Mouse (Mus musculus): ENCODE data around the gene Cdyl. TPM values are rescaled to one million over a fixed set of nuclear protein-coding genes. Genes with fewer than 3 reads are reported as not detected.

Gene Cdyl
- total and polyA plus RNA-seq, 2 experiments from 2014 or later: 2.8 to 8.1 TPM

- Histone ChIP-seq H3K4me1 (ENCODE audit: insufficient read depth, low read length) (no peaks in the 10 kb centered on the region), H3K9me3 (ENCODE audit: low read length) (no peaks in the 10 kb centered on the region), H3K9ac (replicated peaks; ENCODE audit: low read length, poor library complexity, severe bottlenecking) (no peak overlapping the region), H3K4me2 (ENCODE audit: low read depth, low read length, poor library complexity, severe bottlenecking) (no peak overlapping the region), H3K27me3 (ENCODE audit: insufficient read depth, low read length) (no peaks in the 10 kb centered on the region), H3K36me3 (ENCODE audit: insufficient read depth, low read length) (no peaks in the 10 kb centered on the region), H3K27ac (ENCODE audit: low read depth, low read length) (no peak overlapping the region), H3K4me3 (ENCODE audit: low read depth, low read length) (no peak overlapping the region)
- DNase-seq (ENCODE audit: low spot score) (no peak), ATAC-seq (ENCODE audit: low FRiP score) (no peak)
- 85% methylated on average over 7 of the region's 7 CpGs for WGBS
- no peak for TF ChIP-seq CTCF (IDR thresholded peaks at IDR 0.05)
Measured at GRCm38 (mm10) chr13:35677433-35678051, 17.9 kb downstream of the Cdyl start.

- Histone ChIP-seq H3K27me3 (ENCODE audit: insufficient read depth, low read length) (no peaks in the 10 kb centered on the region), H3K4me1 (ENCODE audit: insufficient read depth, low read length) (no peaks in the 10 kb centered on the region), H3K4me2 (ENCODE audit: low read depth, low read length, poor library complexity, severe bottlenecking) (no peak overlapping the region), H3K36me3 (ENCODE audit: insufficient read depth, low read length) (no peaks in the 10 kb centered on the region), H3K9me3 (ENCODE audit: low read length) (no peaks in the 10 kb centered on the region), H3K9ac (replicated peaks; ENCODE audit: low read length, poor library complexity, severe bottlenecking) (no peak overlapping the region), H3K4me3 (ENCODE audit: low read depth, low read length) (no peak overlapping the region), H3K27ac (ENCODE audit: low read depth, low read length) (no peak overlapping the region)
- TF ChIP-seq CTCF (IDR thresholded peaks at IDR 0.05): no peak
- DNase-seq (ENCODE audit: low spot score) (no peak), ATAC-seq (ENCODE audit: low FRiP score) (no peak)
- WGBS: 92% methylated on average over 6 of the region's 6 CpGs
Measured at GRCm38 (mm10) chr13:35678691-35679090, 19.1 kb downstream of the Cdyl start.

- no peaks in the 10 kb centered on the region for H3K27me3 ChIP-seq (ENCODE audit: insufficient read depth, low read length)
- ATAC-seq (ENCODE audit: low FRiP score) (no peak), DNase-seq (ENCODE audit: low spot score) (no peak)
- no peaks in the 10 kb centered on the region for H3K9me3 ChIP-seq (ENCODE audit: low read length)
- H3K4me1 ChIP-seq (ENCODE audit: insufficient read depth, low read length): no peaks in the 10 kb centered on the region
- 84% methylated on average over 3 of the region's 3 CpGs for WGBS
- no peak overlapping the region for H3K4me3 ChIP-seq (ENCODE audit: low read depth, low read length)
- no peaks in the 10 kb centered on the region for H3K36me3 ChIP-seq (ENCODE audit: insufficient read depth, low read length)
- no peak overlapping the region for H3K9ac ChIP-seq (replicated peaks; ENCODE audit: low read length, poor library complexity, severe bottlenecking)
- no peak for TF ChIP-seq CTCF (IDR thresholded peaks at IDR 0.05)
- no peak overlapping the region for H3K4me2 ChIP-seq (ENCODE audit: low read depth, low read length, poor library complexity, severe bottlenecking)
- no peak overlapping the region for H3K27ac ChIP-seq (ENCODE audit: low read depth, low read length)
Measured at GRCm38 (mm10) chr13:35681361-35681760, 21.7 kb downstream of the Cdyl start.

- Histone ChIP-seq H3K4me1 (ENCODE audit: insufficient read depth, low read length) (no peaks in the 10 kb centered on the region), H3K4me2 (ENCODE audit: low read depth, low read length, poor library complexity, severe bottlenecking) (no peak overlapping the region), H3K36me3 (ENCODE audit: insufficient read depth, low read length) (no peaks in the 10 kb centered on the region), H3K27me3 (ENCODE audit: insufficient read depth, low read length) (no peaks in the 10 kb centered on the region), H3K9me3 (ENCODE audit: low read length) (no peaks in the 10 kb centered on the region), H3K9ac (replicated peaks; ENCODE audit: low read length, poor library complexity, severe bottlenecking) (no peak overlapping the region), H3K4me3 (ENCODE audit: low read depth, low read length) (no peak overlapping the region), H3K27ac (ENCODE audit: low read depth, low read length) (no peak overlapping the region)
- DNase-seq (ENCODE audit: low spot score) (peak; percentile 31), ATAC-seq (ENCODE audit: low FRiP score) (no peak)
- no peak for TF ChIP-seq CTCF (IDR thresholded peaks at IDR 0.05)
- 86% methylated on average over 8 of the region's 8 CpGs for WGBS
Measured at GRCm38 (mm10) chr13:35686273-35686672, 26.6 kb downstream of the Cdyl start.

GRCm38 (mm10) chr13:35689560-35689959 is 29.9 kb downstream of the Cdyl start:
- DNase-seq (ENCODE audit: low spot score): no peak
- H3K4me3 ChIP-seq (ENCODE audit: low read depth, low read length): no peak overlapping the region
- 90% methylated on average over 3 of the region's 3 CpGs for WGBS
- H3K27ac ChIP-seq (ENCODE audit: low read depth, low read length): no peak overlapping the region
- no peaks in the 10 kb centered on the region for H3K27me3 ChIP-seq (ENCODE audit: insufficient read depth, low read length)
- no peaks in the 10 kb centered on the region for H3K9me3 ChIP-seq (ENCODE audit: low read length)
- no peak overlapping the region for H3K9ac ChIP-seq (replicated peaks; ENCODE audit: low read length, poor library complexity, severe bottlenecking)
- no peak overlapping the region for H3K4me2 ChIP-seq (ENCODE audit: low read depth, low read length, poor library complexity, severe bottlenecking)
- no peaks in the 10 kb centered on the region for H3K4me1 ChIP-seq (ENCODE audit: insufficient read depth, low read length)
- TF ChIP-seq CTCF (IDR thresholded peaks at IDR 0.05): no peak
- no peak for ATAC-seq (ENCODE audit: low FRiP score)
- H3K36me3 ChIP-seq (ENCODE audit: insufficient read depth, low read length): no peaks in the 10 kb centered on the region

GRCm38 (mm10) chr13:35717658-35718057 is 58.0 kb downstream of the Cdyl start:
- no peaks in the 10 kb centered on the region for H3K27me3 ChIP-seq (ENCODE audit: insufficient read depth, low read length)
- no peaks in the 10 kb centered on the region for H3K9me3 ChIP-seq (ENCODE audit: low read length)
- WGBS: 87% methylated on average over 4 of the region's 4 CpGs
- ATAC-seq (ENCODE audit: low FRiP score) (no peak), DNase-seq (ENCODE audit: low spot score) (no peak)
- TF ChIP-seq CTCF (IDR thresholded peaks at IDR 0.05): no peak
- no peak overlapping the region for H3K27ac ChIP-seq (ENCODE audit: low read depth, low read length)
- H3K36me3 ChIP-seq (ENCODE audit: insufficient read depth, low read length): no peaks in the 10 kb centered on the region
- no peak overlapping the region for H3K9ac ChIP-seq (replicated peaks; ENCODE audit: low read length, poor library complexity, severe bottlenecking)
- H3K4me1 ChIP-seq (ENCODE audit: insufficient read depth, low read length): no peaks in the 10 kb centered on the region
- no peak overlapping the region for H3K4me3 ChIP-seq (ENCODE audit: low read depth, low read length)
- H3K4me2 ChIP-seq (ENCODE audit: low read depth, low read length, poor library complexity, severe bottlenecking): no peak overlapping the region

Data from midbrain, postnatal 0 days (tissue).